Mouse (Mus musculus) limb, embryonic 13.5 days (tissue): ENCODE data around the gene C2. TPM values are rescaled to one million over a fixed set of nuclear protein-coding genes. Genes with fewer than 3 reads are reported as not detected.
"Not testable (repeated sequence)": the region's sequence is repeated elsewhere in the genome, so short reads cannot be mapped to it uniquely, and the experiment has no call there.

ENCODE experiments used
- ATAC-seq: fragments of 200-750 bp; cut with Nextera tagmentation; 2 replicates; pipeline ENCODE4 v1.8.0; 2017; ENCODE audit warnings: low read depth, moderate number of reproducible peaks, moderate TSS enrichment; ENCODE audit not compliant: low FRiP score
- H3K27ac ChIP-seq: fragments of 300-500 bp; sonication (generic); 2 replicates; pipeline ENCODE4 v1.5.1; 2015; ENCODE audit warnings: inconsistent platforms, mild to moderate bottlenecking, moderate library complexity
- H3K27me3 ChIP-seq: fragments of 300-500 bp; sonication (generic); 2 replicates; pipeline ENCODE4 v1.6.1; 2015; ENCODE audit warnings: mild to moderate bottlenecking, inconsistent platforms
- H3K36me3 ChIP-seq: fragments of 300-500 bp; sonication (generic); 2 replicates; pipeline ENCODE4 v1.6.1; 2015; ENCODE audit warnings: inconsistent platforms, mild to moderate bottlenecking, moderate library complexity
- H3K4me1 ChIP-seq: fragments of 300-500 bp; sonication (generic); 2 replicates; pipeline ENCODE4 v1.6.1; 2015; ENCODE audit warnings: inconsistent platforms
- H3K4me2 ChIP-seq: fragments of 300-500 bp; sonication (generic); replicated peaks from 2 replicates; pipeline ENCODE4 v1.6.1; 2015; ENCODE audit warnings: inconsistent platforms, mild to moderate bottlenecking, moderate library complexity
- H3K4me3 ChIP-seq: fragments of 300-500 bp; sonication (generic); 2 replicates; pipeline ENCODE4 v1.5.1; 2015; ENCODE audit warnings: moderate library complexity, mild to moderate bottlenecking, inconsistent platforms
- H3K9ac ChIP-seq: fragments of 300-500 bp; sonication (generic); 2 replicates; pipeline ENCODE4 v1.6.1; 2015; ENCODE audit warnings: mild to moderate bottlenecking, inconsistent platforms
- H3K9me3 ChIP-seq: fragments of 300-500 bp; sonication (generic); 2 replicates; pipeline ENCODE4 v1.6.1; 2016; ENCODE audit warnings: inconsistent platforms
- WGBS: fragments of 180-500 bp; shearing (Covaris S2); methylation state at CpG from one replicate; pipeline ENCODE4 v1.1.7; 2015; 5-methylcytosine and 5-hydroxymethylcytosine counted together
- polyA plus RNA-seq: library from polyadenylated mRNA; unstranded; fragments of >200 nt; fragmentation: Nextera tagmentation; extraction: Ambion mirVana; gene quantifications from 2 replicates; pipeline ENCODE4 v1.2.1, GENCODE M21; 2015

C2 gene
- polyA plus RNA-seq, 1 experiment from 2014 or later = 1.6 TPM

GRCm38 (mm10) chr17:34901948-34902347 is 3.9 kb upstream of the C2 start:
- not testable (repeated sequence) for H3K4me3 ChIP-seq, ATAC-seq, H3K4me2 ChIP-seq, H3K27me3 ChIP-seq, H3K27ac ChIP-seq, H3K9me3 ChIP-seq, H3K9ac ChIP-seq
- 84% methylated on average over 10 of the region's 10 CpGs for WGBS
- Histone ChIP-seq H3K36me3 (peaks cover 58% of the 10 kb centered on the region), H3K4me1 (peaks cover 20% of the 10 kb centered on the region)

GRCm38 (mm10) chr17:34900826-34901225 is 2.8 kb upstream of the C2 start:
- ATAC-seq, H3K9ac ChIP-seq, H3K9me3 ChIP-seq, H3K27ac ChIP-seq, H3K27me3 ChIP-seq: not testable (repeated sequence)
- Histone ChIP-seq H3K36me3 (peaks cover 53% of the 10 kb centered on the region), H3K4me1 (peaks cover 31% of the 10 kb centered on the region), H3K4me3 (peak overlapping the region; percentile 92; the same call in 1 of the 2 replicates), H3K4me2 (peak overlapping the region; percentile 96; the same call in 1 of the 2 replicates)

GRCm38 (mm10) chr17:34899890-34900243 is 1.8 kb upstream of the C2 start:
- no peaks in the 10 kb centered on the region for H3K9me3 ChIP-seq
- WGBS = 3% methylated on average over 5 of the region's 5 CpGs
- H3K27me3 ChIP-seq = no peaks in the 10 kb centered on the region
- peaks cover 39% of the 10 kb centered on the region for H3K4me1 ChIP-seq
- peak overlapping the region; percentile 98 for H3K9ac ChIP-seq
- H3K36me3 ChIP-seq = peaks cover 46% of the 10 kb centered on the region
- H3K4me3 ChIP-seq = peak overlapping the region; percentile 92
- H3K4me2 ChIP-seq = peak overlapping the region; percentile 96
- ATAC-seq = no peak
- peak overlapping the region; percentile 95 for H3K27ac ChIP-seq

- no peaks in the 10 kb centered on the region for H3K27me3 ChIP-seq
- H3K4me2 ChIP-seq = peak overlapping the region; percentile 96
- peak overlapping the region; percentile 92 for H3K4me3 ChIP-seq
- peaks cover 40% of the 10 kb centered on the region for H3K36me3 ChIP-seq
- ATAC-seq = no peak
- peaks cover 39% of the 10 kb centered on the region for H3K4me1 ChIP-seq
- under 1% methylated on average over 39 of the region's 45 CpGs for WGBS
- peak overlapping the region; percentile 98 for H3K9ac ChIP-seq
- peak overlapping the region; percentile 95 for H3K27ac ChIP-seq
- no peaks in the 10 kb centered on the region for H3K9me3 ChIP-seq
Measured at GRCm38 (mm10) chr17:34899053-34899889, 1.2 kb upstream of the C2 start.

GRCm38 (mm10) chr17:34898706-34899052 is 614 bp upstream of the C2 start:
- Histone ChIP-seq H3K9ac (peak overlapping the region; percentile 98), H3K4me1 (peaks cover 41% of the 10 kb centered on the region), H3K36me3 (peaks cover 34% of the 10 kb centered on the region), H3K27me3 (no peaks in the 10 kb centered on the region), H3K9me3 (no peaks in the 10 kb centered on the region), H3K27ac (peak overlapping the region; percentile 95), H3K4me3 (peak overlapping the region; percentile 92), H3K4me2 (peak overlapping the region; percentile 96)
- WGBS = 0% methylated on average over 7 of the region's 47 CpGs
- ATAC-seq = no peak

- peak overlapping the region; percentile 95 for H3K27ac ChIP-seq
- WGBS = 23% methylated on average over 10 of the region's 10 CpGs
- no peaks in the 10 kb centered on the region for H3K27me3 ChIP-seq
- peaks cover 23% of the 10 kb centered on the region for H3K36me3 ChIP-seq
- H3K9me3 ChIP-seq = no peaks in the 10 kb centered on the region
- peak overlapping the region; percentile 96 for H3K4me2 ChIP-seq
- ATAC-seq = no peak
- peaks cover 44% of the 10 kb centered on the region for H3K4me1 ChIP-seq
- H3K4me3 ChIP-seq = peak overlapping the region; percentile 92
- peak overlapping the region; percentile 98 for H3K9ac ChIP-seq
Measured at GRCm38 (mm10) chr17:34897373-34898159, 499 bp downstream of the C2 start.

- peaks cover 44% of the 10 kb centered on the region for H3K4me1 ChIP-seq
- no peak overlapping the region for H3K9ac ChIP-seq
- H3K4me3 ChIP-seq = peak overlapping the region; percentile 77; the same call in 1 of the 2 replicates
- no peak overlapping the region for H3K27ac ChIP-seq
- no peaks in the 10 kb centered on the region for H3K9me3 ChIP-seq
- ATAC-seq = no peak
- H3K4me2 ChIP-seq = peak overlapping the region; percentile 89
- no peaks in the 10 kb centered on the region for H3K27me3 ChIP-seq
- H3K36me3 ChIP-seq = peaks cover 13% of the 10 kb centered on the region
- 89% methylated on average over 17 of the region's 17 CpGs for WGBS
Measured at GRCm38 (mm10) chr17:34896366-34896765, 1.7 kb downstream of the C2 start.

- peaks cover 44% of the 10 kb centered on the region for H3K4me1 ChIP-seq
- H3K27me3 ChIP-seq = no peaks in the 10 kb centered on the region
- peak overlapping the region; percentile 90 for H3K27ac ChIP-seq
- 96% methylated on average over 15 of the region's 15 CpGs for WGBS
- H3K4me3 ChIP-seq = peak overlapping the region; percentile 77
- H3K9ac ChIP-seq = peak overlapping the region; percentile 90
- H3K36me3 ChIP-seq = peaks cover 9% of the 10 kb centered on the region
- no peaks in the 10 kb centered on the region for H3K9me3 ChIP-seq
- no peak for ATAC-seq
- peak overlapping the region; percentile 89 for H3K4me2 ChIP-seq
Measured at GRCm38 (mm10) chr17:34895724-34896123, 2.3 kb downstream of the C2 start.

- Histone ChIP-seq H3K9ac (peak overlapping the region; percentile 90), H3K4me2 (peak overlapping the region; percentile 89), H3K9me3 (no peaks in the 10 kb centered on the region), H3K4me1 (peaks cover 36% of the 10 kb centered on the region), H3K27ac (peak overlapping the region; percentile 90), H3K36me3 (peaks cover 9% of the 10 kb centered on the region), H3K27me3 (no peaks in the 10 kb centered on the region), H3K4me3 (peak overlapping the region; percentile 77)
- 9% methylated on average over 49 of the region's 51 CpGs for WGBS
- peak; percentile 10 for ATAC-seq
Measured at GRCm38 (mm10) chr17:34894801-34895530, 3.1 kb downstream of the C2 start.

GRCm38 (mm10) chr17:34894074-34894597 is 3.9 kb downstream of the C2 start:
- Histone ChIP-seq H3K4me3 (peak overlapping the region; percentile 77), H3K27me3 (no peaks in the 10 kb centered on the region), H3K9me3 (no peaks in the 10 kb centered on the region), H3K36me3 (peaks cover 9% of the 10 kb centered on the region), H3K4me2 (peak overlapping the region; percentile 89), H3K4me1 (peaks cover 31% of the 10 kb centered on the region), H3K27ac (peak overlapping the region; percentile 90), H3K9ac (peak overlapping the region; percentile 90)
- peak; percentile 88 for ATAC-seq
- WGBS = 1% methylated on average over 27 of the region's 51 CpGs

- Histone ChIP-seq H3K36me3 (peaks cover 9% of the 10 kb centered on the region), H3K4me1 (peaks cover 31% of the 10 kb centered on the region), H3K4me2 (peak overlapping the region; percentile 89), H3K4me3 (peak overlapping the region; percentile 77), H3K9ac (peak overlapping the region; percentile 53; the same call in 1 of the 2 replicates), H3K9me3 (no peaks in the 10 kb centered on the region), H3K27me3 (no peaks in the 10 kb centered on the region), H3K27ac (peak overlapping the region; percentile 56; the same call in 1 of the 2 replicates)
- ATAC-seq = no peak
- WGBS = 72% methylated on average over 12 of the region's 12 CpGs
Measured at GRCm38 (mm10) chr17:34893072-34893824, 4.8 kb downstream of the C2 start.
